Mouse (Mus musculus) left cerebral cortex, adult 2 months (tissue): ENCODE results near the gene Lck. TPM values are rescaled to one million over a fixed set of nuclear protein-coding genes. Genes with fewer than 3 reads are reported as not detected.

Experiments used
- DNase-seq, 2 experiments: peaks; one replicate each; pipeline ENCODE4 v3.0.0; 2021 to 2022; ENCODE audit warnings: low spot score in 2 of 2, mixed read lengths in 1 of 2; ENCODE audit errors: extremely low spot score in 1 of 2
- H3K27ac ChIP-seq: fragments of 200-600 bp; 2 replicates; pipeline ENCODE4 v1.8.1; 2022
- H3K4me3 ChIP-seq: fragments of 200-600 bp; 2 replicates; pipeline ENCODE4 v1.8.1; 2022
- CTCF ChIP-seq: fragments of 200-600 bp; IDR thresholded peaks from 2 replicates; pipeline ENCODE4 v1.8.1; 2022; ENCODE audit warnings: antibody characterized with exemption, mild to moderate bottlenecking, moderate library complexity
- intact Hi-C: fragments of 180-260 bp; cut with DNase I; formaldehyde crosslinking; loops from one replicate; pipeline ENCODE4 v1.15.1; 2025
- total RNA-seq, 2 experiments: library from RNA; stranded (reverse); gene quantifications; 2 replicates each; pipeline ENCODE4 v1.2.3; 2021

Lck gene
- total RNA-seq, 2 experiments from 2014 or later: 2.2 to 2.4 TPM

DNA sequence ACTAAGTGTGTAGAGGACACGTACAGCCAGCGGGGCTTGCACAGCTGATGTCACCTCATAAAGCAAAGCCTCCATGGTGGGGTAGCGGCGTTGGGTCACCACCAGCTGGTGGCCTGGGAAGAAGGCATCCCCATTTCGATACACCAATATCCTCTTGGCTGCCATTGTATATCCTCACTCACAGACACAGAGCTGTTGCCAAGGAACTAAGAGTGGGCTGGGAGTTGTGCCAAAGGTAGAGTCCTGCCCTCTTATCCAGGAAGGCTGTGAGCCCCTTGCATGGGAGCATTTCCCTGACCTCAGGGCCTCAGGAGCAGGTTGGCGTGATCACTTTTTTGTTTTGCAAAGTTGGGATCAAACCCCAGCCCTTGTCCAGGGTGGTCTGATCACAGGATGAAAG, 40.7 kb upstream of the Lck start, which contains the start of gene Dcdc2b:
Dcdc2b (minus strand) TSS at position 165 of the 400 bp plus-strand sequence.
- TF ChIP-seq CTCF: no peak
- no peak within 1 kb of the TSS for H3K27ac ChIP-seq
- no peak within 1 kb of the TSS for H3K4me3 ChIP-seq

DNA sequence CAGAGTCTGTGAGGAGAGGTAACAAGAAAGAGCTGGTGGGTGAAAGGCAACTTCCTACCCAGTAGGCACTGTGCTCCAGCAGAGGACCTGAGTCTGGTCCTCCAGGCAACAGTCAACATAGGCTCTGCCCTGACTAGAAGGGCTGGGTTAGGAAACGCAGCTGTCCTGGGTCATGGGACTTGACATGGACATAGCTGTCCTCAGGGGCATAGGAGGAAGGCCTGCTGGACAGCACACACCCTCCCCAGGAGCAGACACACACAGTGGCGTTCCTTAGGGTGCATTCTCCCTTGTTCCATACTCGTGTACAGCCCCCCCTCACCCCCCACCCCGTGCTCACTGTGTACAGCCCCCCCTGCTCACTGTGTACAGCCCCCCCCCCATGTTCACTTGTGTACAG, 37.0 kb upstream of the Lck start:
- Histone ChIP-seq H3K27ac (no peak overlapping the region), H3K4me3 (no peak overlapping the region)
- intact Hi-C loops: no loop called here
- no peak for DNase-seq
- TF ChIP-seq CTCF: no peak

More for the DNA sequence above, 40.7 kb upstream of the Lck start, which contains the start of gene Dcdc2b:
- no peak for DNase-seq
- intact Hi-C loops: no loop called here

DNA sequence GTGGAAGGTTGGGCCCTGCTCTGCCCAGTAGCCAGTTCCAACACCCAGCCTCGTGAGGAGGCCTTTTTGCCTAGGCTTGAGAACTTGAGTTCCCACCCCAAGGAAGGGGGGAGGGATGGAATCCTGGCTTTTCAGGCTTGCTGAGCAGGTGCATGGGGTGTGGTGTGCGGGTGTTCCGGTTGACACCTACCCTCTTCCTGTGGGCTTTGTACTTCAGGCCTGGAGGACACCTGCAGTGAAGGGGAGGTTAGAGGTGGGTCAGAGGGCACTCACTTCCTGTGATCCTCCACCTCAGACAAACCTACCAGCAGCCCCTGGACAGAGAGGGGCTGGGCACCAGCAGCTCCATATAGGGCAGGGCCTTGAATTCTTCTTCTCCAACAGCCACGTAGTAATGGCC, 36.6 kb upstream of the Lck start:
- Histone ChIP-seq H3K4me3 (no peak overlapping the region), H3K27ac (no peak overlapping the region)
- no peak for DNase-seq
- intact Hi-C loops: no loop called here
- TF ChIP-seq CTCF: no peak

DNA sequence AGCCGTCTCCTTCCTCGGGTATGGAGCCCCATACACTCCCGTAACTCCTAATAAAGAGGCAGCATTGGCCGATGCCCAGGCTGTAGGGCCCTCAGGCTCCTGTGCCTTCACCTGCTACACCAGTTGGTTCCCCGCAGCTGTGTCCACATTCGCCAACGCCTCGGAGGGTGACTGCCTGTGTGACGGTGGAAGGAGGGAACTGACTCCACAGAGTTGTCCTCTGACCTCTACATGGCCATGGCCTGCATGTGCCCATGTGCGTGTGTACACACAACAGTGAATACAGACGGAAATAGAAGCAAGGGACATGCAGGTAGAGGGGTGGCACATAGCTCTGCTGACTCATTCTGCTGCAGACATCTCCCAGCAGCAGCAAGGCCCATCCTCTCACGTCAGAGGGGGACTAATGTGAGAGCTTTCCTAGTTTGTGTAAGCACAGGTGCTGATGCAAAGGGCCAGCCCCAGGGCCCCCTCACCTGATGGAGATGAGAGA, 35.7 kb upstream of the Lck start:
- H3K27ac ChIP-seq: no peak overlapping the region; the same call in 1 of the 2 replicates
- H3K4me3 ChIP-seq: no peak overlapping the region
- no peak for TF ChIP-seq CTCF
- intact Hi-C loops: loop anchor here (5.0 kb wide), 1 partner anchor 117 kb away; the partner anchor contains the start of genes Fam229a and Tssk3
- no peak for DNase-seq

DNA sequence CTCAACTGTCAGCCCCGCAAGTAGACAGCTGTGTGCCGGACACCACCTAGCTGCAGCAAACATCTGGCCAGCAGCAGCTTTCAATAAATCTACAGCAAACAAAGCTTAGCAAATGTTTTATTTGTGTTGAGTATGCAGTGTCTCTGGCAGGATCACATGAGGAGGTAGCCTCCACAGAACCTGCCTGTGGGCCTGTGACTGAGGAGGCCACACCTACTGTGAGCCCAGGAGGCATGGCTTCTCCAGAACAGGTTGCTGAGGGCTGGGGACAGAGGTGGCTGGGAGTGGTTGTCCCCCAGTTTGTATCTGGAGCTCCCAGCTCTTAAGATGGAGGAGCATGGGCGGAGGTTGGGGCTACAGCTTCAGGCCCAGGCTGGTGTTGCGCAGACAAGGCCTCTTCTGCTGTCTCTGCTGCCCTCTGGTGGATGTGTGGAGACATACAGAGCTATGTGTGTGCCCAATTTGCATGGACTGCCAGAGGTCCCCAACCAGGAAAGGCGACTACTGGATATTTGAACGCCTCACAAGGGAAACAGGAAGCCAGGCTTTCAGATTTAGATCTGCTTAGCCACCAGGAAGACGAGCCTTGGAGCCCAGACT, 35.1 kb upstream of the Lck start:
- peak overlapping the region; percentile 79 for H3K27ac ChIP-seq
- H3K4me3 ChIP-seq: no peak overlapping the region
- peak; percentile 72 to 79 for DNase-seq
- intact Hi-C loops: loop anchor here (5.0 kb wide), 1 partner anchor 116 kb away; the partner anchor contains the start of genes Fam229a and Tssk3
- TF ChIP-seq CTCF: peak; percentile 88

DNA sequence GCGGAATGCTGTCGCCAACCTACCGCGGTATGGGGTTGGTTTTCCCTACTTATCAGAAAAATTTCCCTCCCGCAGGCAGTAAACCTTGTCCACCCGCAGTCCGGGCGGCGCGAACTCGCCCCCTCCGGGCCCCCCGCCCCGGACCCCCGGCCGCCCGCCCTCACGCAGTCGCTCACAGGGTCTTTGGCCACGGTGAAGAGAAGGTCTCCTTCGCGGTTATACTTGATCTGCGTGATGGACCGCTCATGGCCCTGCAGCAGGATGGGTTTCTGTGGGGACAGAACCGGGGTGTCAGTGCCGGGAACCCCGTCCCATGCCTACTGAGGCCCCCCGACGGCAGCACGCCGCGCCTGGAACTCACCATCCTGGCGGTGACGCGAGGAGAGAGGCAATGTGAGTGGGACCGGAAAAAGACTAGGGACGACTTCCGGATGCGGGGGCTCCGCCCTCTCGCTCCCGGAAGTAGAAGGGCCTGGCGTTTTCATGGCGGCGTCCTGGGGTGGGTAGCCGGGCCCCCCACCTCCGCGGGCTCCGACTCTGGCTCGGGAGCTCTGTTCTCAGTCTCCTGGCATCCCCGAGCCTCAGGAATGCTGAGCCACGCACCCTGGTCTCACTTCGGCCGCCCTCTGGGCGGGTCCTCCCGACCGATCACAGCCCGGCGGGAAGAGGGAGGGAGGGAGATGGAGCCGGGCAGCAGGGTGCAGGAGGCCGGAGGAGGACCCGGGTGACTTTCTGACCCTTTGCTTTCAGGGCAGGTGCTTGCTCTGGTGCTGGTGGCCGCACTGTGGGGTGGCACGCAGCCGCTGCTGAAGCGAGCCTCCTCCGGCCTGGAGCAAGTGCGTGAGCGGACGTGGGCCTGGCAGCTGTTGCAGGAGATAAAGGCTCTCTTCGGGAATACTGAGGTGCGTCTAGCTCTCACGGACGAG, 27.1 kb upstream of the Lck start, which contains the start of the genes Eif3i and Tmem234:
Eif3i (minus strand) TSS at position 416 of the 926 bp plus-strand sequence.
Tmem234 (plus strand) TSS at position 436 of the 926 bp plus-strand sequence.
- peak within 1 kb of the TSS; percentile 76 for H3K27ac ChIP-seq
- intact Hi-C loops: no loop called here
- DNase-seq: peak; percentile 81 to 84
- TF ChIP-seq CTCF: no peak; the same call in 1 of the 2 replicates
- peak within 1 kb of the TSS; percentile 87 for H3K4me3 ChIP-seq

DNA sequence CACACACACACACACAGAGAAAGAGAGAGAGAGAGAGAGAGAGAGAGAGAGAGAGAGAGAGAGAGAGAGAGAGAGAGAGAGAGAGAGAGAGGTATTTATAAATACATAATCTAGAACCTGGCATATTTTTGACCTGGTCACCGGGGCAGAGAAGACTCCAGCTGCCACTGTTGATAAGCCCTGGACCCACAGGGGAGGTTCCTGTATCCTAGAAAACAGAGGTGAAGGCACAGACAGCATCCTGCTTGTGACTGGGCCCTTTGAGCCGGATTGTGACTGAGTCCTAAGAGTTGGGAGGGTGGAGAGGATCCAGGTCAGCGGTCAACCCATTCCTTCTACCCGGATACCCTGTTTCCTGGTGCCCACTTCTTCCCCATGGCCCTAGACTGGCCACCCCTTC, 15.4 kb upstream of the Lck start:
- TF ChIP-seq CTCF: no peak
- Histone ChIP-seq H3K4me3 (no peak overlapping the region), H3K27ac (no peak overlapping the region)
- no peak for DNase-seq
- intact Hi-C loops: no loop called here

DNA sequence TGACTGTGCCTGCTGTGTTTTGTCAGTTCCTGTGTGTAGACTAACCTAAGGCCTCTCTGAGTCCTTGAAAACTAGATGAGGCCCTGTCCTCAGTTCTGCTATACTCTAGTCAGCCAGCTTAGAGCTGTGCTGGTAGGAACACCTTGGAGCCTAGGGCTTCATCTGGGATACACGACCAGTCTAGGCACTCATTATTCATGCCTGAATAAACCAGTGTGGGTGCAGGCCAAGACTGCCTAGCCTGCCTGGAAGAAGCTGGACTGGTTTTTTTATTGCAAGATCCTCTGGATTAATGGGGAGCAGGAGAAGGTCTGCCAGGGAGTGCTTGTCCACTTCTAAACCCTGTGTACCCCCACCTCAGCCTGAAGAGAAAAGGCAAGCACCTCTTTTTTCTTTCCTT, 13.5 kb upstream of the Lck start:
- no peak for TF ChIP-seq CTCF
- no peak for DNase-seq
- intact Hi-C loops: no loop called here
- Histone ChIP-seq H3K4me3 (no peak overlapping the region), H3K27ac (no peak overlapping the region)

DNA sequence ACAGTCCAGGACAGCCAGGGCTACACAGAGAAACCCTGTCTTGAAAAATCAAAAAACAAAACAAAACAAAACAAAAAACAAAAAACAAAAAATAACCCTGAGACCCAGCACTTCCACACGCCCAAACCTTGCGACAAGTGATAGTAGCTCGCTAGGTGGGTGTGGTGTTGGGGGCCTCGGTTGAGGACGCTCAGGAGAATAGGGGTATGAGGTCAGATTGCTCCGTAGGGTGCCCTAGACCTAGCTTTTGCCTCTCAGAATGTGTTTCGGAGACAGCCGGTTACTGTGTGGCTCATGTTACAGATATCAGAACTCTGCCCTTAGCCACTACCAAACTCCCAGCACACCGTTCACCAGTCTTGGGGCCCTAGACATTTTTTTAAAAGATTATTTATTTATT, 12.3 kb upstream of the Lck start:
- no peak for TF ChIP-seq CTCF
- H3K4me3 ChIP-seq: no peak overlapping the region
- intact Hi-C loops: no loop called here

DNA sequence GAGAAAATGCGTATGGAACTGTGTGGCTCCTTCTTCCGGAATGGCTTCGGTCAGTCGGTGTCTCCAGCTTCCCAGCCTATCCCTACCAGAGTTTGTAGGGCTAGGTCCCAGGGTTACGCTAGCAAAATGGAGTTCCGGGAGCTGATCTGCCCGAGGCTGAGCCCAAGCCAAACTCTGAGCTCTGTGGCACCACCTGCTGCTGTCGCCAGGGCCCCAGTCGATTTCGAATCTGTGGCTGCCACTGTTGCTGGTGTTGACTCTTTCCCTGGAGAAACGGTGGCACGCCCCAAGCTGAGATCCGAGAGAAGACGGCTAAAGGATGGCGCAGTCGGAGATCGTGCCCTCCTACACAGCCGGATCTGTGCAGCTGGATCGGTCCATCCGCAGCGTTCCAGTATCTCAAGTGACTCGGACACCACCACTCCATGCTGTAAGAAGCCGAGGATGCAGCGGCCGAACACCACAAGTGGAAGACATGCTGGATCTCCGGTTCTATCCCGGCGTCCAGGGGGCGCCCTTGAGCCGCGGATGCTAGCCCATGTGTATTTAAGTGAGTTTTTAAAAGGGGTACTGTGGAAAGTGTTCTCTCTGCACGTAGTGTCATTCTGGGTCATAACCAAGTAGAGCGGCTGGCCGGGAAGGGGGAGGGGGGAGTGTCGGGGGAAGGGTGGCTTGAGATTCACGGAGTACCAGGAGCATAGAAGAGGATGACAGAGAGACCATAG, 11.6 kb upstream of the Lck start:
- intact Hi-C loops: no loop called here
- DNase-seq: peak; percentile 78 to 79
- H3K27ac ChIP-seq: peak overlapping the region; percentile 66
- peak overlapping the region; percentile 45 for H3K4me3 ChIP-seq
- TF ChIP-seq CTCF: peak; percentile 75

More for the DNA sequence above, 12.3 kb upstream of the Lck start:
- DNase-seq: no peak
- no peak overlapping the region for H3K27ac ChIP-seq

DNA sequence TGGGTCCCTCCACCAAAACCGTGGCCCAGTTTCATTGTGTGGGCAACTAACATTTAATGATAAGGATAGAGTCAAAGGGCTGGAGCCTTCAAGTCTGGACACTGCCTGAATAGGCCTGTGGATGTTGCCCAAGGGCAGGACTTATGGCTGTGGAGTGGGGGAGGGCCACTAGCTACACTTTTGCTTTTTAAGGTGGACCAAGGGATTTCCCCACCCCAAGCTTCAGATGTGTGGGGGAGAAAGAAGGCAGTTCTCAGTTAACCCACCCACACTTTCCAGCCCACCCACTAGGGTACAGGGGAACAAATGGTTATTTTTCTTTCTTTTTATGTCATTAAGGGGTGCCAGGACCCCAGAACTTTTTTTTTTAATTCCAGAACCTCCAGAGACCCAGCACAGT, 10.9 kb upstream of the Lck start:
- H3K27ac ChIP-seq: no peak overlapping the region
- TF ChIP-seq CTCF: no peak
- H3K4me3 ChIP-seq: peak overlapping the region; percentile 45; the same call in 1 of the 2 replicates
- intact Hi-C loops: no loop called here
- DNase-seq: no peak
